Mouse (Mus musculus) heart, embryonic 11.5 days (tissue): Measurements from ENCODE around the gene Rnf113a2. TPM values are rescaled to one million over a fixed set of nuclear protein-coding genes. Genes with fewer than 3 reads are reported as not detected.

Experiments used
- ATAC-seq: fragments of 200-750 bp; cut with Nextera tagmentation; replicated peaks from 2 replicates; pipeline ENCODE4 v1.8.0; 2017; ENCODE audit warnings: moderate library complexity; ENCODE audit not compliant: insufficient number of reproducible peaks, low FRiP score, low TSS enrichment
- H3K27ac ChIP-seq: fragments of 300-500 bp; sonication (generic); 2 replicates; pipeline ENCODE4 v1.5.1; 2014; ENCODE audit warnings: mild to moderate bottlenecking, low read depth, low read length
- H3K27me3 ChIP-seq: fragments of 300-500 bp; sonication (generic); 2 replicates; pipeline ENCODE4 v1.6.1; 2014; ENCODE audit warnings: mild to moderate bottlenecking, low read length, mixed read lengths; ENCODE audit not compliant: control insufficient read depth, insufficient read depth
- H3K36me3 ChIP-seq: fragments of 300-500 bp; sonication (generic); 2 replicates; pipeline ENCODE4 v1.6.1; 2014; ENCODE audit warnings: mild to moderate bottlenecking, low read length, moderate library complexity, mixed read lengths; ENCODE audit not compliant: control insufficient read depth, insufficient read depth
- H3K4me1 ChIP-seq: fragments of 300-500 bp; sonication (generic); 2 replicates; pipeline ENCODE4 v1.6.1; 2014; ENCODE audit warnings: low read length; ENCODE audit not compliant: control insufficient read depth, insufficient read depth
- H3K4me2 ChIP-seq: fragments of 300-500 bp; sonication (generic); 2 replicates; pipeline ENCODE4 v1.6.1; 2014; ENCODE audit warnings: mild to moderate bottlenecking, moderate library complexity
- H3K4me3 ChIP-seq: fragments of 300-500 bp; sonication (generic); 2 replicates; pipeline ENCODE4 v1.5.1; 2014; ENCODE audit warnings: low read depth, low read length
- H3K9ac ChIP-seq: fragments of 300-500 bp; sonication (generic); 2 replicates; pipeline ENCODE4 v1.6.1; 2014; ENCODE audit warnings: mild to moderate bottlenecking, low read depth, low read length, moderate library complexity
- H3K9me3 ChIP-seq: fragments of 300-500 bp; sonication (generic); replicated peaks from 2 replicates; pipeline ENCODE4 v1.6.1; 2016; ENCODE audit warnings: low read length; ENCODE audit not compliant: control insufficient read depth
- WGBS: fragments of 180-500 bp; shearing (Covaris S2); extraction: QIAGEN DNeasy Blood & Tissue Kit; methylation state at CpG from one replicate; pipeline ENCODE4 v1.1.7; 2014; ENCODE audit not compliant: insufficient replicate concordance; 5-methylcytosine and 5-hydroxymethylcytosine counted together
- polyA plus RNA-seq: library from polyadenylated mRNA; unstranded; fragments of >200 nt; fragmentation: Nextera tagmentation; extraction: Ambion mirVana; gene quantifications from 2 replicates; pipeline ENCODE4 v1.2.1, GENCODE M21; 2014

The Rnf113a2 gene
- polyA plus RNA-seq, 1 experiment from 2014 or later: 21.6 TPM

- no peak for ATAC-seq
- H3K9ac ChIP-seq: peak overlapping the region; percentile 79
- no peaks in the 10 kb centered on the region for H3K9me3 ChIP-seq
- H3K4me2 ChIP-seq: peak overlapping the region; percentile 96
- peak overlapping the region; percentile 87 for H3K4me3 ChIP-seq
- H3K27me3 ChIP-seq: no peaks in the 10 kb centered on the region
- H3K27ac ChIP-seq: peak overlapping the region; percentile 75
- H3K36me3 ChIP-seq: no peaks in the 10 kb centered on the region
- H3K4me1 ChIP-seq: peaks cover 9% of the 10 kb centered on the region; the same call in 1 of the 2 replicates
- WGBS: under 1% methylated on average over 11 of the region's 11 CpGs
These were observed 34.8 kb downstream of the Rnf113a2 start for GRCm38 (mm10) chr12:84451801-84452200.

GRCm38 (mm10) chr12:84456911-84457310 is 39.9 kb downstream of the Rnf113a2 start:
- ATAC-seq: no peak
- WGBS: 88% methylated on average over 3 of the region's 3 CpGs
- H3K36me3 ChIP-seq: peaks cover 11% of the 10 kb centered on the region
- no peaks in the 10 kb centered on the region for H3K9me3 ChIP-seq
- no peak overlapping the region for H3K4me2 ChIP-seq
- no peak overlapping the region for H3K4me3 ChIP-seq
- no peak overlapping the region for H3K27ac ChIP-seq
- no peaks in the 10 kb centered on the region for H3K4me1 ChIP-seq
- no peaks in the 10 kb centered on the region for H3K27me3 ChIP-seq
- no peak overlapping the region for H3K9ac ChIP-seq

DNA sequence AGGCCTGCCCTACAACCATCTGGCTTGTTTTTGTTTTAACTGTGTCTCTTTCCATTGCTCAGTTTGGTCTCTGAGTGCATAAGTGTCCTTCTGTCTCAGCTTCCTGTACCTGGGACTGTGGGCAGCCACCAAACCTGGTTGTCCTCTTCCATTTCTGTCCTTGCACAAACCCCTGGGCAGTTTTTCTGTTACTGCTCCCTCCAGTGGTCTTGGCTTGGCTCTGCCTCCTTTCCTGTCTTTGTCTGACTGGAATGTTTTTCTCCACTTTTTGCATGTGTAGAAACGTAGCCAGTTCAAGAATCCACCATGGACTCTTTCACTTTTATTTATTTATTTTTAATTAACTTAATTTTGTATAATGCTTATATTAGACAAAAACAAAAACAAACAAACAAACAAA is 42.8 kb downstream of the Rnf113a2 start:
- no peak for ATAC-seq
- H3K27me3 ChIP-seq: no peaks in the 10 kb centered on the region
- no peak overlapping the region for H3K27ac ChIP-seq
- H3K36me3 ChIP-seq: peaks cover 13% of the 10 kb centered on the region
- 59% methylated on average over 1 of the region's 1 CpGs for WGBS
- no peaks in the 10 kb centered on the region for H3K9me3 ChIP-seq
- no peak overlapping the region for H3K4me3 ChIP-seq
- no peak overlapping the region for H3K9ac ChIP-seq
- no peak overlapping the region for H3K4me2 ChIP-seq
- no peaks in the 10 kb centered on the region for H3K4me1 ChIP-seq

- no peak for ATAC-seq
- WGBS: 87% methylated on average over 5 of the region's 5 CpGs
- peaks cover 13% of the 10 kb centered on the region for H3K36me3 ChIP-seq
These were observed 44.4 kb downstream of the Rnf113a2 start for GRCm38 (mm10) chr12:84461416-84461815.

GRCm38 (mm10) chr12:84462856-84463255 is 45.9 kb downstream of the Rnf113a2 start:
- Histone ChIP-seq H3K27me3 (no peaks in the 10 kb centered on the region), H3K4me2 (no peak overlapping the region), H3K36me3 (peaks cover 13% of the 10 kb centered on the region), H3K9ac (no peak overlapping the region), H3K4me3 (no peak overlapping the region), H3K9me3 (no peaks in the 10 kb centered on the region), H3K27ac (no peak overlapping the region), H3K4me1 (no peaks in the 10 kb centered on the region)
- 89% methylated on average over 3 of the region's 3 CpGs for WGBS
- ATAC-seq: no peak

More at GRCm38 (mm10) chr12:84461416-84461815, 44.4 kb downstream of the Rnf113a2 start:
- Histone ChIP-seq H3K4me1 (no peaks in the 10 kb centered on the region), H3K27me3 (no peaks in the 10 kb centered on the region), H3K9ac (no peak overlapping the region), H3K4me2 (no peak overlapping the region), H3K27ac (no peak overlapping the region), H3K4me3 (no peak overlapping the region), H3K9me3 (no peaks in the 10 kb centered on the region)

Other genes starting within 250 kb of the Rnf113a2 start
- 5.9 and 7.1 TPM in 2 replicates for gene Elmsan1, start 198.3 kb upstream of the Rnf113a2 start, polyA plus RNA-seq
- 62.5 and 74.7 TPM in 2 replicates for gene Ptgr2, start 132.0 kb upstream of the Rnf113a2 start, polyA plus RNA-seq
- 56.0 and 58.0 TPM in 2 replicates for gene Zfp410, start 100.3 kb upstream of the Rnf113a2 start, polyA plus RNA-seq
- 57.4 and 68.0 TPM in 2 replicates for gene Coq6, start 55.5 kb upstream of the Rnf113a2 start, polyA plus RNA-seq
- gene Fam161b, start 55.4 kb upstream of the Rnf113a2 start, polyA plus RNA-seq: 5.7 and 6.6 TPM in 2 replicates
- gene Entpd5, start 8.2 kb upstream of the Rnf113a2 start, polyA plus RNA-seq: 26.9 and 29.0 TPM in 2 replicates
- gene Bbof1, start 8.1 kb upstream of the Rnf113a2 start, polyA plus RNA-seq: 1.1 and 2.5 TPM in 2 replicates
- 38.6 and 41.4 TPM in 2 replicates for gene Aldh6a1, start 33.8 kb downstream of the Rnf113a2 start, polyA plus RNA-seq
- 17.3 and 19.1 TPM in 2 replicates for gene Lin52, start 34.2 kb downstream of the Rnf113a2 start, polyA plus RNA-seq
- gene Vsx2, start 152.6 kb downstream of the Rnf113a2 start, polyA plus RNA-seq: not detected in 2 replicates
- gene Abcd4, start 200.2 kb downstream of the Rnf113a2 start, polyA plus RNA-seq: 8.6 and 9.5 TPM in 2 replicates
- gene Vrtn, start 223.8 kb downstream of the Rnf113a2 start, polyA plus RNA-seq: not detected in 2 replicates